Mouse (Mus musculus) erythroblast, embryonic 14.5 days (primary cell): ENCODE data around the gene Asic5. TPM values are rescaled to one million over a fixed set of nuclear protein-coding genes. Genes with fewer than 3 reads are reported as not detected.

Experiments used
- H3K27me3 ChIP-seq: 2 replicates; pipeline ENCODE4 v1.6.1; 2012; ENCODE audit warnings: inconsistent platforms; ENCODE audit not compliant: control insufficient read depth
- H3K36me3 ChIP-seq: 2 replicates; pipeline ENCODE4 v1.6.1; 2012; ENCODE audit warnings: mild to moderate bottlenecking, inconsistent platforms; ENCODE audit not compliant: control insufficient read depth
- H3K4me1 ChIP-seq: 2 replicates; pipeline ENCODE4 v1.6.1; 2012; ENCODE audit warnings: inconsistent platforms; ENCODE audit not compliant: control insufficient read depth
- H3K4me3 ChIP-seq: replicated peaks from 2 replicates; pipeline ENCODE3; 2012; ENCODE audit warnings: moderate library complexity, mild to moderate bottlenecking, inconsistent platforms
- H3K9me3 ChIP-seq: 2 replicates; pipeline ENCODE4 v1.6.1; 2012; ENCODE audit warnings: low read length, inconsistent platforms, mixed read lengths; ENCODE audit not compliant: control insufficient read depth
- GATA1 ChIP-seq: IDR thresholded peaks from 2 replicates; pipeline ENCODE4 v1.6.1; 2012; ENCODE audit warnings: low read length, inconsistent platforms, mixed read lengths
- TAL1 ChIP-seq: IDR thresholded peaks from 3 replicates; pipeline ENCODE4 v1.6.1; 2012; ENCODE audit warnings: low read length, inconsistent platforms, mixed read lengths
- polyA plus RNA-seq: library from polyadenylated mRNA; stranded (reverse); fragments of >175 nt; gene quantifications from 2 replicates; pipeline ENCODE4 v1.2.3, GENCODE M21; 2012

Gene Asic5
- polyA plus RNA-seq, 1 experiment: not detected

DNA sequence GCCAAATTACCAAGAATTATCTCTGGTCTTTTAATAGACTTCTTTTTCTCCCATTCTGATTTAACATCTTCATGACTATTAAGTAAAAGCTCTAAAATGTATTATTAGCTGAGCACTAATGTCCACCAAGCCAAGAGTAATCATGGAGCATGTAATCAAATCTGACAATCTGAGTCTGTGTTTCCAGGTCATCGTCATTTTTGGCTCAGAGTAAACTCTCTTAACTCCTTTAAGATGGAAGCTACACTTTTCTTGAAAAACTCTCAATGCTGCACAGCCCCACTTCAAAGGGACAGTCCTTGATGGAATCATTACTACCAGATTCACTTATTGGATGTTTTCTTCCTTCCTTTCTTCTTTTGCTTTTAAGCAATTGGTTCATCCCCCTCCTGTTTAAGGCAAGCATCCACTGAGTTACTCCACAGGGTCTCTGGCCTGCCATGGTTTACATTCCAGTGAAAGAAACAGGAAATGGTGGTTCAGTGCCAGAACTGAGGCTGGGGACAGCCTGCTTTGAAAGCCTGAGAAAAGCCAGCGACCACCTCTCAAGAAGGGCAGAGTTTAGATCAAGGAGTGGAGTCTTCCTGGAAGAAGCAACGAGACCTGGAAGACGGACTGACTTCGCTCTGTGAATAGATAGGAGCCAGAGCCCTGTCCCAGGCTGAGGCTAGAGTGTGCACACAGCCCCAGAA is 72.3 kb downstream of the Asic5 start:
- Histone ChIP-seq H3K9me3 (no peaks in the 10 kb centered on the region), H3K4me1 (no peaks in the 10 kb centered on the region), H3K36me3 (no peaks in the 10 kb centered on the region), H3K4me3 (no peak overlapping the region), H3K27me3 (no peaks in the 10 kb centered on the region)
- TF ChIP-seq GATA1: no peak
- no peak for TF ChIP-seq TAL1

DNA sequence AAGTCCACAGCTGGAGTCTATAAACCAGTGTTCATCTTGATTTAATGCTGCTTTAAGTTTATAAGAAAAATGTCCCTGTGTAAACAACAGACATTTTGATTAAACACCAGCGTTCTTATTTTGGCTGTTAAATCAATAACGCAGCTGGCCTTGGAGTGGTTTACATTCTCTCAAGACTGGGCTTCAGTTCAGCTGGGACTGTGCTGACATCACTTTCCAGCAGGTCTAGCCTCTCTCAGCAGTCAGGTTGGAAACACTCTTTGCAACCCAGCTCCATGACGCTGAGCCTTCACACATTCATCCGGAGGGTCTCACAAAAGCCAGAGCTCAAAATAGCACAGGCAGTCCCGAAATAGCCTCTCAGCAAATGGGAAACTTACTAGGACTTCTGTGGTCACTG is 75.1 kb downstream of the Asic5 start:
- TF ChIP-seq TAL1: no peak
- TF ChIP-seq GATA1: no peak
- Histone ChIP-seq H3K27me3 (no peaks in the 10 kb centered on the region), H3K9me3 (no peaks in the 10 kb centered on the region), H3K4me3 (no peak overlapping the region), H3K4me1 (no peaks in the 10 kb centered on the region), H3K36me3 (no peaks in the 10 kb centered on the region)

DNA sequence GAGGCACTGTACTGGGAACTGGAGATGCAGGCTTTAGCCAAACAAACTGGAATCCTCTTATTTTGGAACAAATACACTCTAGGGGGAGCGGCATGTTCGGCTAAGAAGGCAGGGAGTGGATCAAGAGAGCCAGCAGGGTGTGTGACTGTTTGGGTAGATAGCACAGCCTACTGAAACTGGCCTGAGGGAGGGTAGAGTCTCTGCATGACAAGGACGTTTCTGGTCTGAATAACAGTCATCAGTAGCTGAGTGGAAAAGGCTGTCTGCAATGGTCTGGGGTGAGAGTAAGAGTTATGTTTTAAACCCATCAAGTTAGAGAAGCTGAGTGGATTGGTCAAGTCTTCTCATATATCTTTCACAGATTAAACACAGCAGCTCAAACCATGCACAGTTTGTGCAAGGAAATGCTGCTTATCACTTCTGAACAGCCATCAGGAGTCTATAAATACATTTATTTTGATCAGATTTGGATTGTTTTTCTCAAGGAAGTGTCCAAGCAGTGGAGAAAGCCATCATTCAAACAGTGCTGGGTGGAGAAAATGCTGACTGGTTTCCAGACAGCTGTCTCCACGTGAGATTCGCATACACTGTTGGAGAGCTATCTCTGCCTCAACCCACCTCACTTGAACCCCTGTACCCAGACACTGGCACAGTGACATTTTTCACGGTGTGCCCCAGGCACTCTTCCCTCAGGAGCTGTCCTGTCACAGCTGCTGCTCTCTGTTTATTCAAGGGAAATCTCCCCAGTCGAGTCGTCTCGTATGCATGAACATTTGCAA is 79.5 kb downstream of the Asic5 start:
- no peaks in the 10 kb centered on the region for H3K36me3 ChIP-seq
- no peaks in the 10 kb centered on the region for H3K9me3 ChIP-seq
- no peak overlapping the region for H3K4me3 ChIP-seq
- H3K27me3 ChIP-seq: no peaks in the 10 kb centered on the region
- TF ChIP-seq TAL1 (no peak), GATA1 (no peak)
- H3K4me1 ChIP-seq: no peaks in the 10 kb centered on the region

DNA sequence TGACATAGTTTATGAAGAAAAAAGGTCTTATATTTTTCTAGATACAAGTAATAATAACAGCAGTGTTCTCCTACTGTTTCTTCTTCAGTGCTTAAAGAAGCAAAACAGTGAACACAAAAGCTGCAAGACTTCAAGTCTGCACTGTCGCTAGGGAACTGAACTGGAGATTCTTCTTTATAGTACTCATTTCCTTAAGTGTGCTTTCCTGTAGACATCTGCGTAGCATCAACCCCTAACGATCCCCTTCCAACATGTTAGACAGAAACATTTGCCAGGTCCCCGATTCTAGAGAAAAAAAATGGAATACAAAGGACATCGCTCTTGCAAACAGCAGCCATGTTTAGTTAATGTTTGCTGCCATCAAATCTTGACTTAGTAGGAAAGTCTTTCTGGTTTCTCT is 85.7 kb downstream of the Asic5 start:
- no peaks in the 10 kb centered on the region for H3K9me3 ChIP-seq

More for the DNA sequence above, 85.7 kb downstream of the Asic5 start:
- Histone ChIP-seq H3K4me3 (no peak overlapping the region), H3K27me3 (peaks cover under 1% of the 10 kb centered on the region), H3K36me3 (no peaks in the 10 kb centered on the region), H3K4me1 (no peaks in the 10 kb centered on the region)
- no peak for TF ChIP-seq TAL1
- TF ChIP-seq GATA1: no peak

Other genes with a start within 250 kb of the Asic5 start
- 0.14 and 0.47 TPM in 2 replicates for gene Ctso, start 49.7 kb upstream of the Asic5 start, polyA plus RNA-seq
- not detected in 2 replicates for gene Tdo2, start 6.1 kb upstream of the Asic5 start, polyA plus RNA-seq
- gene Gucy1b1, start 92.4 kb downstream of the Asic5 start, polyA plus RNA-seq: not detected in 2 replicates
- gene Gucy1a1, start 163.5 kb downstream of the Asic5 start, polyA plus RNA-seq: 0.01 TPM in 1 of 2 replicates, not detected in the other